Mouse (Mus musculus) T-helper 1 cell (primary cell): ENCODE measurements around the gene Ces1h.
"Not testable (repeated sequence)": the region's sequence is repeated elsewhere in the genome, so short reads cannot be mapped to it uniquely, and the experiment has no call there.

Source experiments
- in situ Hi-C: fragments of 300-600 bp; cut with MboI, MseI; formaldehyde crosslinking; loops from one replicate; pipeline ENCODE4 v1.15.1; 2025; ENCODE audit warnings: high pct_unique_total_duplicates

The Ces1h gene

GRCm38 (mm10) chr8:93379625-93380024, at the start of gene Ces1h:
Gene Ces1h (minus strand): TSS chr8:93379725.
- in situ Hi-C loops = no loop called here

- in situ Hi-C loops = no loop called here
Observed at GRCm38 (mm10) chr8:93427195-93427594, 47.7 kb upstream of the Ces1h start.

- in situ Hi-C loops = no loop called here
Observed at GRCm38 (mm10) chr8:93415387-93415786, 35.9 kb upstream of the Ces1h start.

GRCm38 (mm10) chr8:93408830-93409229, 29.3 kb upstream of the Ces1h start:
- in situ Hi-C loops = no loop called here

- in situ Hi-C loops = no loop called here
Observed at GRCm38 (mm10) chr8:93399698-93400097, 20.2 kb upstream of the Ces1h start.

GRCm38 (mm10) chr8:93398044-93398443, 18.5 kb upstream of the Ces1h start:
- in situ Hi-C loops = no loop called here

- in situ Hi-C loops = not testable (repeated sequence)
Observed at GRCm38 (mm10) chr8:93394079-93394619, 14.6 kb upstream of the Ces1h start.

GRCm38 (mm10) chr8:93369481-93369880, 10.0 kb downstream of the Ces1h start:
- in situ Hi-C loops = no loop called here

GRCm38 (mm10) chr8:93360113-93360512, 19.4 kb downstream of the Ces1h start:
- in situ Hi-C loops = no loop called here

GRCm38 (mm10) chr8:93339531-93339930, 40.0 kb downstream of the Ces1h start:
- in situ Hi-C loops = no loop called here

GRCm38 (mm10) chr8:93337207-93337606, 42.3 kb downstream of the Ces1h start, which contains the start of gene Ces1g:
Gene Ces1g (minus strand): TSS chr8:93337308.
- in situ Hi-C loops = no loop called here

GRCm38 (mm10) chr8:93332703-93333102, 46.8 kb downstream of the Ces1h start:
- in situ Hi-C loops = no loop called here

- in situ Hi-C loops = no loop called here
Observed at GRCm38 (mm10) chr8:93331151-93331550, 48.4 kb downstream of the Ces1h start.

- in situ Hi-C loops = no loop called here
Observed at GRCm38 (mm10) chr8:93325123-93325522, 54.4 kb downstream of the Ces1h start.

GRCm38 (mm10) chr8:93317031-93317430, 62.5 kb downstream of the Ces1h start:
- in situ Hi-C loops = no loop called here

- in situ Hi-C loops = no loop called here
Observed at GRCm38 (mm10) chr8:93315557-93315956, 64.0 kb downstream of the Ces1h start.
